Mouse (Mus musculus) c-Kit-positive CD71-positive TER-119-positive erythroid progenitor cells, embryonic 14.5 days (primary cell): ENCODE measurements around the gene Kat6b.

ENCODE experiments used
- DNase-seq: peaks from one replicate; pipeline ENCODE4 v3.0.0-alpha.2; 2013; ENCODE audit warnings: low spot score

The Kat6b gene

GRCm38 (mm10) chr14:21560481-21561209, 79.4 kb downstream of the Kat6b start:
- DNase-seq = no peak

GRCm38 (mm10) chr14:21561396-21562065, 80.3 kb downstream of the Kat6b start:
- peak; percentile 56 for DNase-seq

- no peak for DNase-seq
Measured at GRCm38 (mm10) chr14:21563584-21564118, 82.4 kb downstream of the Kat6b start.

GRCm38 (mm10) chr14:21565541-21566353, 84.5 kb downstream of the Kat6b start:
- no peak for DNase-seq

- no peak for DNase-seq
Measured at GRCm38 (mm10) chr14:21567293-21567984, 86.2 kb downstream of the Kat6b start.

GRCm38 (mm10) chr14:21568821-21569220, 87.6 kb downstream of the Kat6b start:
- no peak for DNase-seq

- DNase-seq = no peak
Measured at GRCm38 (mm10) chr14:21574686-21575309, 93.6 kb downstream of the Kat6b start.

GRCm38 (mm10) chr14:21576867-21577266, 95.6 kb downstream of the Kat6b start:
- no peak for DNase-seq

- DNase-seq = no peak
Measured at GRCm38 (mm10) chr14:21581198-21581597, 100.0 kb downstream of the Kat6b start.

- DNase-seq = no peak
Measured at GRCm38 (mm10) chr14:21582301-21582700, 101.1 kb downstream of the Kat6b start.

- DNase-seq = no peak
Measured at GRCm38 (mm10) chr14:21583051-21583450, 101.8 kb downstream of the Kat6b start.

- DNase-seq = peak; percentile 33
Measured at GRCm38 (mm10) chr14:21583868-21584267, 102.6 kb downstream of the Kat6b start.

- peak; percentile 66 for DNase-seq
Measured at GRCm38 (mm10) chr14:21584468-21585135, 103.4 kb downstream of the Kat6b start.

- no peak for DNase-seq
Measured at GRCm38 (mm10) chr14:21585491-21586251, 104.4 kb downstream of the Kat6b start.

- DNase-seq = no peak
Measured at GRCm38 (mm10) chr14:21586481-21587118, 105.4 kb downstream of the Kat6b start.

- DNase-seq = no peak
Measured at GRCm38 (mm10) chr14:21587931-21588330, 106.7 kb downstream of the Kat6b start.

GRCm38 (mm10) chr14:21589620-21590019, 108.4 kb downstream of the Kat6b start:
- no peak for DNase-seq

GRCm38 (mm10) chr14:21590205-21590604, 109.0 kb downstream of the Kat6b start:
- no peak for DNase-seq

- DNase-seq = no peak
Measured at GRCm38 (mm10) chr14:21592152-21592551, 110.9 kb downstream of the Kat6b start.
